Mouse (Mus musculus): Measurements from ENCODE around the gene Clstn3. TPM values are rescaled to one million over a fixed set of nuclear protein-coding genes. Genes with fewer than 3 reads are reported as not detected.
"Not testable (repeated sequence)": the region's sequence is repeated elsewhere in the genome, so short reads cannot be mapped to it uniquely, and the experiment has no call there.

Clstn3 gene
- total RNA-seq, 1 experiment from 2014 or later: 15.8 TPM

DNA sequence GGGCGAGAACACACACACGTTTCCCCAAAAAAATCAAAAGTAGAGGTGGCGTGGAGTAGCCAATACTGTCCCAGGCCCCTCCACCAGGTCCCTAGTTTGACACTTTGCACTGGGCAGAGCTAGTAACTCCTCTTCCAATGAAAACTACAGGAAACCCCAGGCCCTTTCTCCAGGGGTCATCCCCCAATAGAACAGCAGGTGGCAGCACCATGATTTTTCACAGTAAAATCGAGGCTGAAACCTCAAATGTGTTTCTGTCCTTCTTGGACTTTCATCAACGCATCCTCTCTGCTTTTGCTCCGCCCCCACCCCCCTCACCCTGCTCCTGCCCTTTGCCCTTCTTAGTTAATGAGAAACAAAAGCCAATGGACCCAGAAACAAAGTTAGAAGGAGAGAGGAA lies 17.0 kb upstream of the Clstn3 start:
- ATAC-seq (replicated peaks; ENCODE audit: low read depth, poor library complexity, severe bottlenecking): 0 out of 2 replicates have a peak, but pooled peaks have one; percentile 22

DNA sequence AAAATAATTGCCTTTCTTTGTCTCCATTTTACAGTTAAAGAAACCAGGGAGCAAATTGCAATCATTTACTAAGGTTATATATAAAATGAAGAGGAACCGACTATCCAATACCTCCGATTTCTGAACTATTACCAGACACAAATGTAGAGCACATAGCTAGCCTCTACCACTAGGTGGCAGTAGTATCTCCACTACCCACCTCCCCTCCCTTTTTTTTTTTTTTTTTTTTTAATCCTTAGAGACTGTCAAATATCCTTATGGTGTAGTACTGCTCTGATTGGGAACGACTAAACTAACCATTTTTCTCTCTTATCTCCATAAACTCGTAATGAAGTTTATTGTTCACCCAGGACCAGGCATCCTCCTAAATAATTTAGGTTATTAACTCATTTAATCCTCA lies 15.7 kb upstream of the Clstn3 start:
- ATAC-seq (replicated peaks; ENCODE audit: low read depth, poor library complexity, severe bottlenecking): peak; percentile 17; the same call in 1 of the 2 replicates

DNA sequence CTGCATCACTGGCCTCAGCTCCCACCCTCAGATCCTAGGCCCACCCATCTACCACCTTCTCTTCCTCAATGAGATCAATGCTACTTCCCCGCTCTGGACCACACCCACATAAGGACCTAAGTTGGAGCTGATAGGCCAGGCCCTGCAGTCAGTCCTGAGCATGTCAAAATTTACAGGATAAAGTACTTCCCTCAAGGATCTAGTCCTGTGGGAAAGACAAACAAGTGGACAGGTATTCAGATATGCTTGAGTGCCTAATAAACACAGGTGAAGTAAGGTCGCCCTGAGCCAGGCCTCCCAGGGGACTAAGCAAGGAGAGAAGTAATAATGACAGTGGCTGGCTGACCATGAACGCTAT lies 15.0 kb upstream of the Clstn3 start:
- ATAC-seq (replicated peaks; ENCODE audit: low read depth, poor library complexity, severe bottlenecking): no peak

DNA sequence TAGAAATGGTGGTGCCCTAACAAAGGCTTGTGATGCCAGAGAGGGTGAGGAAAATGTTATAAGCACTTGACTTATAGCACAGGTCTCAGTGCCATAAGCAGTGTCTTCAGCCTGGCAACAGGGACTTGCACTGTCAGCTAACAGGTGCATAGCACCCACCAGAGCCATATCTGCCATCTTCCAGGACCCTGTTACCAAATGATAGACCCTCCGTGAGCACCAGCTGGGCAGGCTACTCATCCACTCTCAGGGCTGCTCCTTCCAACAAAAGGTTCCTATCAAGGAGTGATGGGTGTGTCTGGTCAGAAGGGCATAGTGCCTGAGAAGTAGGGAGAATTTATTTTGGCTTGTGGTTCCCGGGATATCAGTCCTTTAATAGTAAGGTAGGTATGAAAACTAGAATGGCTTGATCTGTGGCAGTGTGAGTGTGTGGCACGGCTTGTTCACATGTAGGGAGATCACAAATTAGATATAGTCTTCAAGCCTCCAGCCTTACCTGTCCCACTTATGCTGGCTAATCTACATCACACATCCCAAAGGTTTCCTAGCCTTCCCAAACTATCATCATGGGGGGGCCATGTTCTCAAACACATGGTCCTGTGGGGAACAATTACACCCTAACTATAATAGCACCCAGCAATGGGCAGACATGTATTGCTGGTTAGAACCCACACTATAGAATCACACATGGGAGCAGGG lies 14.4 kb upstream of the Clstn3 start:
- ATAC-seq (replicated peaks; ENCODE audit: low read depth, poor library complexity, severe bottlenecking): no peak

DNA sequence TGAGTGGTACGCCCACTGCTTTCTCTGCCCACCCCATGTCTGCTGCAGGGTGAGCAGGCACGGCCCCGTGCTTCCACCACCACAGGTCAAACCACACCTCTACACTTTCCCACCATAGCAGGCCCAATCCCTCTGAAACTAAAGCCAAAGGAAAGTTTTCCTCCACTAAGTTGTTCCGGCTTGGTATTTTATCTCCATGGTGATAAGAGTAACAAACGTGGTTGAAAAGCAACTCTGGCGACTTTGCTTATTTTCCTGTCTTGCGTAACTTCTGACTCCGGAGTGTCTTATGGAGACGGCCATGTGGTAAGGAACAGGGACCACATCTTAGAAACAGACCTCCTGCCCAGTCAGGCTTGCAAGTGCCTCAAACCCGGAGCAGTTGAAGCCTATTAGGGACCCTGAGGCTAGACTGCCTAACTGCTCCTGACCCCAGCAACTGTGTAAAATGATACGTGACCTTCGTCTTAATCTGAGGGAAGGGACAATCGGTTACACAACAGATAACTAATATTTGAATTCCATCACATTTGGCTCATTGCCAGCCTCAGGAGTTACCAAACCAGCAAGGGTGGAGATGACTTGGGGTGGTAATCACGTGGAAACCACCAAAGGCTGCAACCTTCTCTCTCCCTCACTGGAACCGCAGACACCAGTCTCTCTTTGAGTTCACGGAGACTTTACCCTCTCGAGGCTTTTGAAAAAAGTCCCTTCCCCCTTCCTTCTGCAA lies 13.5 kb upstream of the Clstn3 start:
- peak; percentile 75 for ATAC-seq (replicated peaks; ENCODE audit: low read depth, poor library complexity, severe bottlenecking)

DNA sequence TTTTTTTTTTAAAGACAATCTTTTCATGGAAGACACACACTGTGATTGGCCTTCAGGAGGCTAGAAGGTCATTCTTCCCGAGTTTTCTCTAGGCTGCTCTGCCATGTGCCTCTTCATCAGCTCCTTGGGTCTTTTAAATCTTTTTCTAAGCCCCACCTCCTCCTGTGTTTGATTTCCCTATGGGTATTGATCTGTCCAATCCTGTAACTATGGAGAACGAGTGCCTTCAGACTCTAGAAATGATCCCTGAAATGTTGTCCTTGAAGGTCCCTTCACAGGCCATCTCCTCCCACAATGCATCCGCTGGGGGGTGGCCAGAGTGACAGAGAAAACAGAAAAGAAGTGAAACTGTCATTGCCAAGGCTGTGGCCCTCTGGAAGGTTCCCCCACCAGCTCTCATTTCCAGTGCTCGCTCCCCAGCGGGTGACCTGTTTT lies 12.6 kb upstream of the Clstn3 start:
- peak; percentile 6; the same call in 1 of the 2 replicates for ATAC-seq (replicated peaks; ENCODE audit: low read depth, poor library complexity, severe bottlenecking)

DNA sequence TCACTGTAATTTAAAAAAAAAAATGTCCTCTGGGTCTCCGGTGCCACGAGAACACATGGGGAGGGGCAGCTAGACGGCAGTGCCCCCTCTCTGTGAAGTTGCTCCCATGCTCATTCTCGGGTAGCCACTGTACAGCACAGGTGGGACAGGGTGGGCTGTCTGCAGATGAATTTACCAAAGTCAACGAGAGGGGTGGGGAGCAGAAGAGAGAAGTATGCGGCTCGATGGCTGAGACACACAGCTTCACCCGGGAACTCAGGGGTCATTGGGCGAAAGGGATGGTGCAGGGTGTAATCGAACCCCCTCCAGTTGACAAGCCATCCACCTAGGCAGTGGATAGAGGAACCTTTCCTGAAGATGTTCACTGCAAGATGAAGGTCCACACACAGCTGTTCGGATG lies 12.2 kb upstream of the Clstn3 start:
- no peak for ATAC-seq (replicated peaks; ENCODE audit: low read depth, poor library complexity, severe bottlenecking)

DNA sequence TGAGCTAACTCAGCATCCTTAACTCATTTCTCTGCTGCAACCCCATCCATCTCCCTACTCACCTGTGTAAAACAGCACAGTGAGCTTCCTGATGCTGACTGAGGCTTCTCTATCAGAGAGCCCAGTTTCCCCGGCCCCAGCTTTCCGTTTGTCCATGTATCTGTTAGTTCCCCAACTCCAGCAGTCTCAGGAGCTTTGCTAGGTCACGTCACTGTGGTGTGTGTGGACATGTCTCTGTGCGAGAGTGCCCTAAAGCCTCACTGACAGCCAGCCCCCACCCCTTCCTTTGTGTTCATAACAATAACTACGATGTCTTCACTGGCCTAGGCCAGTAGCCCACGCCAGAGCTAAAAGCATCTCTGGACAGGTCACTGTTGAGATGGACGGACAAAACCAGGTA lies 11.6 kb upstream of the Clstn3 start:
- ATAC-seq (replicated peaks; ENCODE audit: low read depth, poor library complexity, severe bottlenecking): no peak

DNA sequence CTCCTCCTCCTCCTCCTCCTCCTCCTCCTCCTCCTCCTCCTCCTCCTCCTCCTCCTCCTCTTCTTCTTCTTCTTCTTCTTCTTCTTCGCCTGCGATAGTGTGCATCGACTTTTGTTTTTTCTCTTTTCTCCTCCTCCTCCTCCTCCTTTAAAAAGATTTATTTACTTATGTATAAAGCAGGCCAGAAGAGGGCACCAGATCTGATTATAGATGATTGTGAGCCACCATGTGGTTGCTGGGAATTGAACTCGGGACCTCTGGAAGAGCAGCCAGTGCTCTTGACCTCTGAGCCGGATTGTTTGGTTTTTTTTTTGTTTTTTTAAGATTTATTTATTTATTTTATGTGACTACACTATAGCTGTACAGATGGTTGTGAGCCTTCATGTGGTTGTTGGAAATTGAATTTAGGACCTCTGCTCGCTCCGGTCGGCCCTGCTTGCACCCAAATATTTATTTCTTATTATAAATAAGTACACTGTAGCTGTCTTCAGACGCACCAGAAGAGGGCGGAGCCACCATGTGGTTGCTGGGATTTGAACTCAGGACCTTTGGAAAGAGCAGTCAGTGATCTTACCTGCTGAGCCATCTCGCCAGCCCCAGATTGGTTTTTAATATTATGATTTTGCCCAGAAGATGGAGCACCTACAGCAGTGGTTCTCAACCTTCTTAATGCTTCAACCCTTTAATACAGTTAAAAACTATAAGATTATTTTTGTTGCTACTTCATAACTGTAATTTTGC lies 10.9 kb upstream of the Clstn3 start:
- not testable (repeated sequence) for ATAC-seq (replicated peaks; ENCODE audit: low read depth, poor library complexity, severe bottlenecking)

DNA sequence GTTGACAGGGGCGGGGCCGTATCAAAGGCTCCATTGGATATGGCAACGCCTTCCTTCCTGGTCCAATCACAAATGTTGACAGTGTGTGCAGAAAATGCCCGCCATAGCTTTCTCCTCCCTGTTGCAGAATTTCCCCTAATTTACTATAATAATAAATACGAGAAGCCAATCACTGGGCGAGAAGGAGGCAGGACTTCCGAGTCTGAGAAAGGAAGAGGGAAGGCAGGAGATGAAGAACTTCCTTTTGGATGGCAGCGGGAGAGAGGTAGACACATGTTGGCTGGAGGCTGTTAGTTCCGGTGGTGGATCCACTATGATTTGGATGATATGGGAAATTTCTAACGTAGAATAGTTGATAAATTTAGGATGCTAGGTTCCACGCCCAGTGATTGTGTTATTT lies 10.0 kb upstream of the Clstn3 start:
- ATAC-seq (replicated peaks; ENCODE audit: low read depth, poor library complexity, severe bottlenecking): no peak

DNA sequence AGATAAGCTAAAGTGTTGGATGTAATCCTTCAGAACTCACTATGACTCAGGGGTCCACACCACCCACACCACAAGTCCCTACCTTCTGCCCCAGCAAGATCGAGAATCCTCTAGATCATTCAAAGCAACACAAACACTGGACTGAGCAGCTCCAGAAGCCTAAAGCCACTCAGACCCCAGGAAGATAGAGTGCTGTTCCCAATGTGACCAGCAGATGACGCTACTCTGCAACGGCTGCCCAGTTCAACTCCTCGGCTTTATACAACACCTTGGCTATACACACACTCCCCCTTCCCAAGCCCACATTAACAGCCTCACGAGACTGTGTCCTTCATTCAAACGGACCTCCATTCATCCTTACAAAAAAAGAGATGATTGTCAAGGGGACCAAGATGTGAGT lies 8.2 kb upstream of the Clstn3 start:
- ATAC-seq (replicated peaks; ENCODE audit: low read depth, poor library complexity, severe bottlenecking): peak; percentile 68

DNA sequence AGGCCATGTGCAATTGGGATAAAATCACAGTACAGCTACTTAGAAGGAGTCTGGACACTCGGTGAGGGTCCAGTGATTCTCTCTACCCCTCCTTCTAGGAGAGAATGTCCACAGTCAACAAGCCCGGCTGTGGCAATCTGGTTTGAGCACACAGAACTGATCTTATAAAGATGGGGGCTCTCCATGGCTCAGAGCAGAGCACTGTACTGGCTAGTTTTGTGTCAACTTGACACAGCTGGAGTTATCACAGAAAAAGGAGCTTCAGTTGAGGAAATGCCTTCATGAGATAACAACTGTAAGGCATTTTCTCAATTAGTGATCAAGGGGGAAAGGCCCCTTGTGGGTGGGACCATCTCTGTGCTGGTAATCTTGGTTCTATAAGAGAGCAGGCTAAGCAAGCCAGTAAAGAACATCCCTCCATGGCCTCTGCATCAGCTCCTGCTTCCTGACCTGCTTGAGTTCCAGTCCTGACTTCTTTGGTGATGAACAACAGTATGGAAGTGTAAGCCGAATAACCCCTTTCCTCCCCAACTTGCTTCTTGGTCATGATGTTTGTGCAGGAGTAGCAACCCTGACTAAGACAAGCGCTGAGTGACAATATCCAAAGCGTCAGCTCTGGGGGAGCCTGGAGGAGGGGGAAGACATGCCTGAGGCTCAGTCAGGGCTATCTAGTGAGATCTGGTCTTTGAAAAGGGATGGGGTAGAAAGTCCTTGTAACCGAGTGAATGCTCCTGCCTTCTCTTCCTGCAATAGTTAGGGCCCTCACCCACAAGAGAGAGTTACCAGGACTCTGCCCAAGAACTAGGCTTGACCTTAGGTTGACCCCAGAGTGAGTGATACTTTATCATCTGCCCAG lies 7.4 kb upstream of the Clstn3 start:
- 0 out of 2 replicates have a peak, but pooled peaks have one; percentile 2 for ATAC-seq (replicated peaks; ENCODE audit: low read depth, poor library complexity, severe bottlenecking)

DNA sequence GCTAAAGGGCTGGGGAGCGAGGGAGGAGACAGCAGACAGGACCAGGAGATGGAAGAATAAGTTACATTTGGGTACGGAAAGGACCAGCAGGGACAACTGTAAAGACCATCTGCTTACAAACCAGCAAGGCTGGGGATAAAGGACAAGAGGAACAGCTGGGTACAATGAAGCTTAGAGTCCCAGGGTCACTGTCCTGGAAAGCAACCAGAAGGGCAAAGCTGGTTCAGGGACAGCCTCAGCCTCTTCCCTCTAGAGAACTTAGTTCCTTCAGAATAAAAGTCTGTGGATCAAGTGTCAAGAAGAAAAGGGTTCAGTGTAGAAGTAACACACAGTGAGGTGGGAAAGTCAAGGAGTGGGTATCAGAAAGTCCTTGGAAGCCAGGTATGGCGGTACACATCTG lies 6.5 kb upstream of the Clstn3 start:
- ATAC-seq (replicated peaks; ENCODE audit: low read depth, poor library complexity, severe bottlenecking): no peak

DNA sequence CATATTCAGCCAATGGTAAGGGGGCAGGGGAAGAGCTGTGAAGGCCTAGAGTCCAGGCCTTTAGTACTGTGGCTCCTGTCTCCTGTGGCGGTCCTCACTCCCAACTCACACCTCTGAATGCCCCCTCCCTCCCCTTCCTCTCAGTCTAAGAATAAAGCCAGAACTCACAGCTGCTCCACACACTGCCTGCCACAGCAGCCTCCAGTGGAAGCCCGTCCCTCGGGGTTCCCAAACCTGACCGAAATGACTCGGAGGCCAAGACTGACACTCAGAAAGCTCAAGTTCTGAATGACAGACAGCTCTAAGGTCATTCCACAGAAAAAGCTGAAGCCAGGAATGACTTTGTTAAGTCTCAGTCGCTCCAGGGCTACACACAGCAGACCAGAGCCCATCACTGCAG lies 1.1 kb upstream of the Clstn3 start:
- ATAC-seq (replicated peaks; ENCODE audit: low read depth, poor library complexity, severe bottlenecking): no peak

DNA sequence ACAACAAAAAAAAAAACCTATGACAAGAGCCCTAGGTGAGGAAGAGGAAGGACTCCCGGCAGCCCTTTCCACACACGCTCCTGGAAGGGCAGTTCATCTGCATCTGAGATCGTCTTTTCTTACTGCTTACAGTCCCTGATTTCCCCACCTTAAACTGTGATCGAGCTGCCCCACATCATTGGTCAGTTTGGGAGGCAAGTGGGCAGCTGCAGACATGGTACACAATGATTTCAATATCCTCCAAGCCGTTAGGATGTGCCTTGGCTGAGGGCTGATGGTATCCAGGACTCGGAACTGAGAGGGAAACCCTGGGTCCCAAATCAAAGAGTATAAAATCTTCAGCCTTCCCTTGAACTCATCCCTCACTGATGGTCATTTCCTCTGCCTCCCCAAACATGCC lies 705 bp upstream of the Clstn3 start:
- no peak for ATAC-seq (replicated peaks; ENCODE audit: low read depth, poor library complexity, severe bottlenecking)

DNA sequence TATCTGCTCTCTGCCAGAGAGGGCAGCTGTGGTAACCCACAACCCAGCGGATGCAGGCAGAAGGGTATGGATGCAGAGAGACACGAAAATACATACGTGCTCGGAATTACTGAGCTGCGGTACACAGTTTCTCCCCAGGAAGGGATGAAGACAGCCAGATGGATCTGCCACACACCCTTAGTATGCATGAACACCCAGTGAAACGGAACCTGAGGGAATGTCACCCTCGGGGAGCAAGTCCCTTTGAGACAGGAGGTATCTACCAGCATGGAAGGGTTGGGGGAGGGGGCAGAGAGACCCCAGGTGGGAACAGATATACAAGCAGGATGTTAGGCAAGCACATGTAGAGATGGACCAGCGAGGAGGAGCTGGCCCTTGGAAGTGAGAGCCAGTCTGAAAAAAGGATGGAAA lies 708 bp downstream of the Clstn3 start:
- ATAC-seq (replicated peaks; ENCODE audit: low read depth, poor library complexity, severe bottlenecking): peak; percentile 65

DNA sequence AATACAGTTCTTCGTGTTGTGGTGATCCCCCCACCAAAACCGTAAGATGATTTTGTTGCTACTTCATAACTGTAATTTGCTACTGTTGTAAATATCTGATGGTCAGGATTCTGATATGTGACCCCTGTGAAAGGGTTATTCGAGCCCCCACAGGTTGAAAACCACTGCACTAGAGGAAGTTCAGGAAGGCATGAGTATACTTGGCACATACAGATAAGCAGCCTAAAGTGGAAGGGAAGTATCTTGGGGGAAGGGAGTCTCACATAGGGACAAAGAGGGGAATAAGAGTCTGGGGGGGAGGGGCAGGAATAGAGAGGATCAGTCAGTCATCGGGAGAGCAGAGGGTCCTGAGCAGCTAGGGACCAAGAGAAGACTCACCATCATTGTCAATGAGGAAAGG lies 5.2 kb downstream of the Clstn3 start:
- ATAC-seq (replicated peaks; ENCODE audit: low read depth, poor library complexity, severe bottlenecking): 0 out of 2 replicates have a peak, but pooled peaks have one; percentile 24

DNA sequence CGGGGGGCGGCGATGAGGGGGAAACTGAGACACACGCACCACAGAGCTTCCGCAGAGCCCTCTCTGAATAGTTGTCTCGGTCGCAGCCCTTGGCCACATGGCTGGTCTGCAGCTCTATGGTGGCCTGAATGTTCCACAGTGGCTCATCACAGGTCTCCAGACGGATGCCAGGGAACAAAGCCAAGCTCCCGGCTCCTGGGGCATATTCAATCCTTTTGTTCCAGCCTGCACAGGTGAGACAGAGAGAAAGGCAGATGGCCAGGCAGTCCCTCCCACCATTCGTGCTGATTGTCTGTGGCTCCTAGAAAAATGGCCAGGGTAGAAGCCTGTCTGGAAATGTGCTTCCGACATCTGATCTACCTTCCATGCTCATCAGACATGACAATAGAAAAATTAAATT lies 6.1 kb downstream of the Clstn3 start:
- ATAC-seq (replicated peaks; ENCODE audit: low read depth, poor library complexity, severe bottlenecking): no peak

DNA sequence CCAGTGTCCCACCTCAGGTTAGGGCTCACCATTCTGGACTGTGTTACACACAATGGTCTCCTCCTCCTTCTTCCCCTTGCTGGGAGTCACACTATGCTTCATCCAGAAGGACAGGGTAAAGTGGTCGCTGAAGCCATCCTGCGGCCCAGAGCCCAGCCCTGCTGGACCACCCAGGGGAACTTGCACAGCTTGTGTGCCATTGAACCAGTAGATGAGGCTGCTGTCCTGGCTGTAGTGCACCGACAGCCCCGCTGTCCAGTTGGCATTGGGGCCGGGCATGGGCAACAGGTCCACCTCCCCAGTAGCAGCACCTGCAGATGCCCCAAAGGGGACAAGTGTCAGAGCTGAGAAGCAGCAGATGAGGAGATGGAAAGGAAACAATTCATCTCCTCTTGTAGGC lies 6.8 kb downstream of the Clstn3 start:
- ATAC-seq (replicated peaks; ENCODE audit: low read depth, poor library complexity, severe bottlenecking): no peak

DNA sequence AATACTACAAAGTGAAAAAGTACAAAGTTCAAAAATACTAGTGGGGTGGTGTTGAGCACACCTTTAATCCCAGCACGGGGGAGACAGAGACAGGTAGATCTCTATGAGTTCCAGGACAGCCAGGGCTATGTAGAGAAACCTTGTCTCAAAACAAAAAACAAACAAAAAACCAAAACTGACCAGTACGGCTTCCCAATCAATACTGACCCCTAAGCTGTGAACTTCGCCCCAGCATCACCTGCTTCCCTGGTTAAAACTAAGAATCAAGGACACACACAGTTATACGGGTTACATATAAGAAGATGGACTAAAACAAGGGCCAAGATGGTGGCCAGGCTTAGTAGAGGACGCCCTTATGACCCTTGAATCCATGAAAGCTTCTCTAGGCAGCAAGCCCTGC lies 8.4 kb downstream of the Clstn3 start:
- no peak for ATAC-seq (replicated peaks; ENCODE audit: low read depth, poor library complexity, severe bottlenecking)
